Mouse (Mus musculus) hindbrain, embryonic 15.5 days (tissue): ENCODE measurements around the gene Srp72. TPM values are rescaled to one million over a fixed set of nuclear protein-coding genes. Genes with fewer than 3 reads are reported as not detected.
"Not testable (repeated sequence)": the region's sequence is repeated elsewhere in the genome, so short reads cannot be mapped to it uniquely, and the experiment has no call there.

ENCODE experiments used
- ATAC-seq: fragments of 200-750 bp; cut with Nextera tagmentation; 2 replicates; pipeline ENCODE4 v1.8.0; 2017; ENCODE audit warnings: low read depth, moderate number of reproducible peaks, moderate TSS enrichment; ENCODE audit not compliant: low FRiP score
- H3K27ac ChIP-seq: fragments of 300-500 bp; sonication (generic); replicated peaks from 2 replicates; pipeline ENCODE4 v1.5.1; 2015; ENCODE audit warnings: mild to moderate bottlenecking, inconsistent platforms
- H3K27me3 ChIP-seq: fragments of 300-500 bp; sonication (generic); 2 replicates; pipeline ENCODE4 v1.6.1; 2015; ENCODE audit warnings: control low read depth, inconsistent platforms
- H3K36me3 ChIP-seq: fragments of 300-500 bp; sonication (generic); 2 replicates; pipeline ENCODE4 v1.6.1; 2015; ENCODE audit warnings: control low read depth, inconsistent platforms
- H3K4me1 ChIP-seq: fragments of 300-500 bp; sonication (generic); replicated peaks from 2 replicates; pipeline ENCODE4 v1.6.1; 2015; ENCODE audit warnings: control low read depth, inconsistent platforms
- H3K4me2 ChIP-seq: fragments of 300-500 bp; sonication (generic); 2 replicates; pipeline ENCODE4 v1.6.1; 2015; ENCODE audit warnings: moderate library complexity, mild to moderate bottlenecking, inconsistent platforms
- H3K4me3 ChIP-seq: fragments of 300-500 bp; sonication (generic); 2 replicates; pipeline ENCODE4 v1.5.1; 2015; ENCODE audit warnings: mild to moderate bottlenecking, inconsistent platforms
- H3K9ac ChIP-seq: fragments of 300-500 bp; sonication (generic); 2 replicates; pipeline ENCODE4 v1.6.1; 2015; ENCODE audit warnings: inconsistent platforms
- H3K9me3 ChIP-seq: fragments of 300-500 bp; sonication (generic); 2 replicates; pipeline ENCODE4 v1.6.1; 2016; ENCODE audit warnings: control low read depth, inconsistent platforms
- WGBS: fragments of 180-500 bp; shearing (Covaris S2); methylation state at CpG from one replicate; pipeline ENCODE4 v1.1.7; 2015; 5-methylcytosine and 5-hydroxymethylcytosine counted together
- polyA plus RNA-seq: library from polyadenylated mRNA; unstranded; fragments of >200 nt; fragmentation: Nextera tagmentation; extraction: Ambion mirVana; gene quantifications from 2 replicates; pipeline ENCODE4 v1.2.1, GENCODE M21; 2015

Gene Srp72
- polyA plus RNA-seq, 1 experiment from 2014 or later, result 85.7 TPM

DNA sequence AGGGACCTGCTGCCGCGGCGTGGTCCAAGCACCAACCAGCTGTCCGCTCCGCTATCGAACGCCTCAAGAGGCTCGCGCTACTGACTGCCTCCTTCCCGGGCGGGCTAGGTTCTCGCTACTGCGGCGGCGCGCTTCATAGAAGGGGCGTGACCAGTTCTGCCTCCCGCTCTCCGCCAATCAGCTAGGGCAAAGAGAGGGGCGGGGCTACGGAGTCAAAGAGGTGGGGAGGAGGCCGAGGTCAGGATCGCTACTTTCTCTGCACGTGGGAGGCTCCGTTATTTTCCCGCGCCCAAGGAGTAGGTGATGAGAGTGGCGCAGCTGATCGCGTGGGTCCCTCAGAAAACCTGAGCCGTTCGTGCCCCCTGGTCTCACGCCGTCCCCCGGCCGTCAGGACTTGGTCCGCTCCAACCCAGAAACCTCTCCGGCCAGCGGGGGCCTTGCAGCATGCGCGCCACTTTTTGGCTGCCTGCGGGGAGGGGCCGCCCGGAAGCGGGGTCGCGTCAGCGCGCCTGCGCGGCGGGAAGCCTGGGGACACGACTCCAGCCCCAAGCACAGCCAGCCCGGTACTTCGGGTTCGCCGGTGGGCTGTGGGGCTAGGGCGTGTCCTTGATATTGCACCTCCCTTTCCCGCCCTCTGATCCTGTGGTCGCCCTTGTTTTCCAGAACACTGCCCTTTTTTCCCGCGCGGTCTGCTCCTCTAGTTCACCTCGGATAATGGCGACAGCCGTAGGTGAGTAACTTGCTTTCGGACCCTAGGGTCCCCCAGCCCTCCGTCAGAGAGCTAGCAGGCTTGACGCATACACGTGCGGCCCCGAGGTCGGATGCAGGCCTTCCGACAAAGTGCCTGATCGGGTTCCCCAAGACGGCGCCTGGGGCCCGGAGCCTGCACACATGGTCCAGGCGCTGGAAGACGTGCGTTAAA is 23.1 kb upstream of the Srp72 start, which contains the start of the genes Paics and Ppat:
Gene Paics, plus strand, starts transcription at position 202 of the 922 bp plus-strand sequence.
Gene Ppat, minus strand, starts transcription at position 473 of the 922 bp plus-strand sequence.
- peak within 1 kb of the TSS; percentile 69 for H3K4me3 ChIP-seq
- peak within 1 kb of the TSS; percentile 58 for H3K9ac ChIP-seq
- H3K4me2 ChIP-seq, result peak within 1 kb of the TSS; percentile 91
- H3K9me3 ChIP-seq, result no peaks in the 10 kb centered on the region
- H3K27me3 ChIP-seq, result no peaks in the 10 kb centered on the region
- peaks cover 35% of the 10 kb centered on the region for H3K4me1 ChIP-seq
- peak; percentile 98 for ATAC-seq
- peaks cover under 1% of the 10 kb centered on the region for H3K36me3 ChIP-seq
- WGBS, result under 1% methylated on average over 79 of the region's 81 CpGs
- peak within 1 kb of the TSS; percentile 86 for H3K27ac ChIP-seq

DNA sequence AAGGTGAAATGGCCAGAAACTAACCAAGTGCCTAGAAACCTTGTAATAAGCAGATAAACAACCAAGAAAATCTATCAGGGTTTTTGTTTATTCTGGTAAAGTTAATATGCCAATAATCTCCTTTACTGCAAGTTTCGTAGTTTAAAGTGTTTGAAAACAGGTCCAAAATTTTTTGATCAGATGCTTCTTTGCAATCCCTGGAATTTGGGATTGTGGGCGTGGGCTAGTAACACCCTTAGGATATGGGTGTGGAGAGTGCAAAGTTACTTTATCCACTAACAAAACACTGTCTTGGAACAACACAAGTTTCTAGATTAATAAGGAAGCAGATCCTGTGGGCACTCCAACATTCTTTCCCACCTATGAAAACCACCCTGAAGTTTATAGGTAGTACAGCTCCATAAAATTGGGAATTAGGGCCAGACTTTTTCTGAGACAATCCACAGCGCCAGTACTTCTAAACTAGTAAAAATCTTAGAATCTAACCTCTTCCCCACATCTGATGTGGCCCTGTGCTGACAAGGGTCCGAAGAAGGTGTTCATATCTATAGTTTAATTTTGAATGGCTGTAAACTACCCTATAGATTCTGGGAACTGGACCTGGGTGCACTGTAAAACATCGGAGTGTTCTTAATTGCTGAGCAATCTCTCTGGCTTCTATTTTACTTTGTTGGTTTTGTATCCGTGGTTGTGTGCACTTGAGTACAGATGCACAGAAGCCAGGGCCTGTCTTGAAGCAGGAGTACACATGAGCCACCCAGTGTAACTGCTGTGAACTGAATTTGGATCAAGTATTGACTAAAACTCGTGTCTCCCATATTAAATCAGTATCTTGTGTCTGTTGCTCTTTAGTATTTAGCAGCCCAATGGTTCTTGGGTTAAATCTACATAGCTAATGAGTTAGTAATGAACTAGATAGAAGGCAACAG is 22.1 kb upstream of the Srp72 start:
- Histone ChIP-seq H3K9me3 (no peaks in the 10 kb centered on the region), H3K36me3 (peaks cover 9% of the 10 kb centered on the region), H3K4me2 (peak overlapping the region; percentile 91), H3K4me1 (peaks cover 35% of the 10 kb centered on the region), H3K9ac (peak overlapping the region; percentile 58), H3K27ac (peak overlapping the region; percentile 86), H3K27me3 (no peaks in the 10 kb centered on the region), H3K4me3 (peak overlapping the region; percentile 69)
- ATAC-seq, result no peak
- WGBS, result 22% methylated on average over 7 of the region's 7 CpGs

DNA sequence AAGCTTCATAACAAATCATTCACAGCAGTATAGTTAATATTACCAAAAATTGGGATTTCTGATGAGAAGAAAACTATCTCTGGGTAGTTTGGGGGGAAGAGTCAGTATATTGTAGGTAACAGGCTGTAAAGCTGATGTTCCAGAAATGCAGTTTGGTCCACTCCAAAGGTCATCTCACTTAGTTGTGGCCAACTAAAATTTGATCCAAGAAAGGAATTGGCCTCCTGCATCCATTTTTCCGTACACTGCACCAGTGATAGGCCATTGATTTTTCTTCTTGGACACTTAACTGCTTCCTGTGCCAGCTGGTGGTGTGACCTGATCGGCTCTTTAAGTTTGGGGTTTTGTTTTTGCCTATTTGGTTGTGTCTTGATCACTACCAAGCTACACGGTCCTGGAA is 20.7 kb upstream of the Srp72 start:
- no peak for ATAC-seq
- 77% methylated on average over 3 of the region's 3 CpGs for WGBS

DNA sequence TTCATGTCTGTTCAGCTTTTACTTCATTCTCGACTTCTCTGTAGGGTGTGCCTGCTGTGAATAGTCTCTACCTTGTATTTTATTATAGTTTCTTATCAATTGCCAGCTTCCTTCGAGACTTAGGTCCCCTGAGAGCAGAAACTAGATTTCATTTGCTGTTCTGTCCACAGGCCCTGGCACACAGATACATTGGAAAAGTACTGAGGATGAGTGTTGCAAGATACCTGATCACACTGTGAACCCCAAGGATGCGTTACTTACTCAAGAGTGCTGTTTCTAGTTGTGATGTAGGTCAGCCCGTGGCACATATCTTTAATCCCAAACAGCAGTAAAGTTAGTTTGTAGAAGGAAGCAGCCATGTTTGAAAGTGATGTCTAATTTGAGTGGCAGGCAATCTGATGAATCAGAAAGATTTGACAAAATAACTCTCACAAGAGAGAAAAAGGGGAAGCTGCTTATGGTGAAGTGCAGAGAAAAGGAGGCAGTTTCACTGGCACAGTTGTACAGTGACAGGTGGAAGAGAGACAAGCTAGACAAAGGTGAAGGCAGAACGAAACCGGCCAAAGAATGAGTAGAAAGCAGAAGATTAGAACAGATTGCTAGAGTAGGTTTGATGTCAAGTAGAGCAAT is 20.1 kb upstream of the Srp72 start:
- 83% methylated on average over 6 of the region's 6 CpGs for WGBS

More for the DNA sequence above, 20.7 kb upstream of the Srp72 start:
- peaks cover 22% of the 10 kb centered on the region for H3K36me3 ChIP-seq
- no peaks in the 10 kb centered on the region for H3K27me3 ChIP-seq
- no peak overlapping the region for H3K9ac ChIP-seq
- no peaks in the 10 kb centered on the region for H3K9me3 ChIP-seq
- peaks cover 35% of the 10 kb centered on the region for H3K4me1 ChIP-seq
- no peak overlapping the region for H3K4me3 ChIP-seq
- H3K4me2 ChIP-seq, result no peak overlapping the region
- no peak overlapping the region for H3K27ac ChIP-seq

DNA sequence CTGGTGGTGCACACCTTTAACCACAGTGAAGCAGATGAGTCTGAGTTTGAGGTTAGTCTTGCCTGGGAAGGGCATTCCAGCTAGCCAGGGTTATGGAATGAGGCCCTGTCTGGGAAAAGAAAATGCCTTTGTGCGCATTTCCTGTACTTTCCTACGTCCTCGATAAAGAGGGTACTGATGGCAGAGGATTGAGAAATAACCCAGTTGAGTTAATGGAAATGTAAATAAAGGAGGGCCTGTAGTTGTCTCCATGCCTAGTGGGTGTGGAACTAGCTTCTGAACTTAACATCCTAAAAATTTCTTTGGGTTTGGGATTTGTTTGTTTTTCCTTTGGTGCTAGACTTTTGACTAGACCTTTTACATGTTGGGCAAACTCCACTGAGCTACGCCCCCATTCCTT is 19.0 kb upstream of the Srp72 start:
- Histone ChIP-seq H3K9me3 (no peaks in the 10 kb centered on the region), H3K4me1 (peaks cover 23% of the 10 kb centered on the region), H3K4me3 (no peak overlapping the region), H3K4me2 (no peak overlapping the region), H3K9ac (no peak overlapping the region), H3K27me3 (no peaks in the 10 kb centered on the region), H3K27ac (no peak overlapping the region), H3K36me3 (peaks cover 34% of the 10 kb centered on the region)
- ATAC-seq, result no peak
- 88% methylated on average over 4 of the region's 4 CpGs for WGBS

More for the DNA sequence above, 20.1 kb upstream of the Srp72 start:
- H3K9ac ChIP-seq, result no peak overlapping the region
- H3K27ac ChIP-seq, result no peak overlapping the region
- no peaks in the 10 kb centered on the region for H3K9me3 ChIP-seq
- H3K4me1 ChIP-seq, result peaks cover 34% of the 10 kb centered on the region
- no peak overlapping the region for H3K4me3 ChIP-seq
- no peak overlapping the region for H3K4me2 ChIP-seq
- no peaks in the 10 kb centered on the region for H3K27me3 ChIP-seq
- ATAC-seq, result no peak
- H3K36me3 ChIP-seq, result peaks cover 25% of the 10 kb centered on the region

DNA sequence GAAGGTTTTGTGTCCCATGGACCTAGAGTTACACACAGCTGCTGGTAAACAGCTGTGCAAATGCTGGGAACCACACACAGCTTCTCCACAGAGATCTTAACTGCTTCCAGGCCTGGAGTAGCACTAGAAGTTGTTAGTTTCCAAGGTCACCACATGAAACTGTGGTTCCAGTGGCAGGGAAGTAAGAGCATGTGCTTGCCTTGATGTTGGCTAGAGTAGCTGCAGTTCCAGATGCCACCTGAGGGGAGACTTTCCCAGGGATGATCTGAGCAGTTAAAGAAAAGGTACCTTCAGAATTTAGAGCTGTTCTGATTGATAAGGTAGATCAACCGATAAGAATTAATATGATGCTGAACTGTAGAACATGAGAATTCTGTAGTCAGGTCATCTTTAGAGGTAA is 16.5 kb upstream of the Srp72 start:
- Histone ChIP-seq H3K27ac (no peak overlapping the region), H3K27me3 (no peaks in the 10 kb centered on the region), H3K4me1 (peaks cover 10% of the 10 kb centered on the region; the same call in 1 of the 2 replicates), H3K4me3 (no peak overlapping the region), H3K36me3 (peaks cover 56% of the 10 kb centered on the region), H3K9ac (no peak overlapping the region), H3K4me2 (no peak overlapping the region), H3K9me3 (no peaks in the 10 kb centered on the region)
- ATAC-seq, result no peak
- WGBS, result 100% methylated on average over 1 of the region's 1 CpGs

DNA sequence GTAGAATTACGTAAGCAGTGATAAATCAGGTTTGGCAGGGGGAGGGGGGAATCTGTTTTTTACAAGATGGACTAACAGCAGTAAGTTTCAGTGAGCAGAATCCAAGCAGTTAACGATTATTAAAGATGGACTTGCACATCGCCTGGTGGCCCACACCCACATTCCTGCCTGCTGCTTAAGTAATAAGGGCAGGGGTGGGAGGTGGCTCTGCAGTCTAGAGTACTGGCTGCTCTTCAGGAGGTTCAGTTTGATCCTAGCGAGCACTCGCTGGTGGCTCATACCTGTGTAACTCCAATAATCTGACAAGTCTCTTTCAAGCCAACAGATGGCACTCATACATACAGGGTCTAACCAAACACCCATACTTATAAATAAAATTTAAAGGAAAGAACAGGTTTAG is 14.9 kb upstream of the Srp72 start:
- Histone ChIP-seq H3K27me3 (no peaks in the 10 kb centered on the region), H3K27ac (no peak overlapping the region), H3K9ac (no peak overlapping the region), H3K4me1 (no peaks in the 10 kb centered on the region), H3K9me3 (no peaks in the 10 kb centered on the region), H3K4me3 (no peak overlapping the region), H3K4me2 (no peak overlapping the region), H3K36me3 (peaks cover 67% of the 10 kb centered on the region)
- ATAC-seq, result no peak
- WGBS, result 92% methylated on average over 5 of the region's 5 CpGs

DNA sequence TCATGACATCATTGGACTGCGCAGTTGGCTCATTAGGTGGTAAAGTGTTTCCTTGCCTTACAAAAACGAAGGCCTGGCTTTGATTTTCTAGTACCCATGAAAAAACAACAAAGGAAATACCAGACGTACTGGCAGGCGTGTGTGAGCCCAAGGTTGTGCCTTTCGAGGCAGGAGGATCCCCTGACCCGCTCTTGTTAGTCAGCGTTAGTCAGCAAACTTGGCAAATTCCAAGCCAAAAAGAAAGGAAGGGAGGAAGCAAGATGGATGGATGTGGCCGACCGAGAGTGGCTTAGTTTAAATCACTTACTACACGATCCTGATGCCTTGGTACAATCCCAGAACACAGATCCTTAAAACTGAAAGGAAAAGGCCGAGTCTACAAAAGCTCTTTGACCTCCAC is 11.9 kb upstream of the Srp72 start:
- no peaks in the 10 kb centered on the region for H3K4me1 ChIP-seq
- H3K27me3 ChIP-seq, result no peaks in the 10 kb centered on the region
- no peak for ATAC-seq
- no peak overlapping the region for H3K9ac ChIP-seq
- H3K9me3 ChIP-seq, result no peaks in the 10 kb centered on the region
- no peak overlapping the region for H3K4me3 ChIP-seq
- no peak overlapping the region for H3K27ac ChIP-seq
- WGBS, result 83% methylated on average over 11 of the region's 11 CpGs
- no peak overlapping the region for H3K4me2 ChIP-seq
- H3K36me3 ChIP-seq, result peaks cover 67% of the 10 kb centered on the region

DNA sequence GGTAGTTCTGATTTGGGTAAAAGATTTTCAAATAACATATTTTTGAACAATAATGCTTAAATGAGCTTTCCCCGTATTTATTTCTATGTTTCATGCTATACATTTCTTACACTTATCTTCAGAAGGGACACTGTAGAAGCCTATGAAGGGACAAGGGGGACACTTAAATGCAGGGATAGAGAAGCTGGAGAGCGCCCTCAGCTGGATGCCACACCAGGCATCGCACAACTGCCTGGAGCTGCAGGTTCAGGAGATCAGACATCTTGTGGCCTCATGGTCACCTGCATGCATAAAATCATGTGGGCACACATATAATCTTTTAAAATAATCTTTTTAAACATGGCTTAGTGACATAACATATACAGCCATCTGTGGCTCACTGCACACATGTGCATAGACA is 9.8 kb upstream of the Srp72 start:
- ATAC-seq, result no peak
- H3K4me2 ChIP-seq, result no peak overlapping the region
- no peak overlapping the region for H3K4me3 ChIP-seq
- peaks cover 63% of the 10 kb centered on the region for H3K36me3 ChIP-seq
- H3K27ac ChIP-seq, result no peak overlapping the region
- WGBS, result 96% methylated on average over 3 of the region's 3 CpGs
- no peaks in the 10 kb centered on the region for H3K4me1 ChIP-seq
- H3K27me3 ChIP-seq, result no peaks in the 10 kb centered on the region
- no peak overlapping the region for H3K9ac ChIP-seq
- no peaks in the 10 kb centered on the region for H3K9me3 ChIP-seq

DNA sequence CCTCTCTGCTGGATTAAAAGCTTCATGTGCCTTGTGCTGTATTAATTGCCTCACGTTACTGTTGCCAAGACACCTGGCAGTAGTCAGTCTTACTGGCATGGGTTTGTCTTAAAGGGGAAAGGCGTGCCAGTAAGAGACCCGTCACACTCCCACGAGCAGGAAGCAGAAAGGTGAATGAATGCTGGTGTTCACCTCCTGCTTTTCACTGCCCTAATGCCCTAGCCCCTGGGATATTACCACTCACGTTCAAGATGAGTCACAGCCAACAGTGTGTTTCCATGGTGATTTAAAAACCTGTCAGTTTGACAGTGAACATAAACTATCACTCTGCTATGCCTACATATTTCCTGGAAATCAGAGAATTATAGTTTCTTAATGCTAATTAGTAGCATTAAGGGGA is 5.2 kb upstream of the Srp72 start:
- Histone ChIP-seq H3K4me2 (no peak overlapping the region), H3K27me3 (no peaks in the 10 kb centered on the region), H3K9ac (no peak overlapping the region), H3K9me3 (no peaks in the 10 kb centered on the region), H3K36me3 (peaks cover 29% of the 10 kb centered on the region), H3K4me1 (peaks cover 10% of the 10 kb centered on the region), H3K4me3 (no peak overlapping the region), H3K27ac (no peak overlapping the region)
- ATAC-seq, result no peak
- WGBS, result 81% methylated on average over 5 of the region's 5 CpGs

DNA sequence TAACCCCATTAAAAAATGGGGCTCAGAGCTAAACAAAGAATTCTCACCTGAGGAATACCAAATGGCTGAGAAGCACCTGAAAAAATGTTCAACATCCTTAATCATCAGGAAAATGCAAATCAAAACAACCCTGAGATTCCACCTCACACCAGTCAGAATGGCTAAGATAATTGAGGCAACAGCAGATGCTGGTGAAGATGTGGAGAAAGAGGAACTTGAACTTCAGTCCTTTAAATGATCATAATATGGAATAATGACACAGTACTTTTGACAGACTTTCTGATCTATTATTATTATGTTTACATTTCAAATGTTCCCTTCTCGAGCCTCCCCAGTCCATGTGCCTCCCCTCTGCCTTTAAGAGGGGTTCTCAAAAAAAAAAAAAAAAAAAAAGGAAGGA is 3.4 kb upstream of the Srp72 start:
- H3K27me3 ChIP-seq, H3K9me3 ChIP-seq, H3K9ac ChIP-seq, ATAC-seq, H3K4me2 ChIP-seq, H3K4me3 ChIP-seq, H3K27ac ChIP-seq: not testable (repeated sequence)
- peaks cover 18% of the 10 kb centered on the region for H3K4me1 ChIP-seq
- WGBS, result 100% methylated on average over 1 of the region's 1 CpGs
- peaks cover 24% of the 10 kb centered on the region for H3K36me3 ChIP-seq
